Mouse (Mus musculus) macrophage (primary cell): ENCODE measurements around the gene Sorl1. TPM values are rescaled to one million over a fixed set of nuclear protein-coding genes. Genes with fewer than 3 reads are reported as not detected.

Experiments used
- H3K27ac ChIP-seq: fragments of 350-480 bp; formaldehyde crosslinking; 2 replicates; pipeline ENCODE4 v1.9.0; 2021
- H3K36me3 ChIP-seq: fragments of 350-480 bp; formaldehyde crosslinking; 2 replicates; pipeline ENCODE4 v1.9.0; 2021; ENCODE audit errors: inconsistent target
- H3K4me3 ChIP-seq: fragments of 350-480 bp; formaldehyde crosslinking; 2 replicates; pipeline ENCODE4 v1.9.0; 2021; ENCODE audit errors: inconsistent target
- H3K79me2 ChIP-seq: fragments of 350-480 bp; formaldehyde crosslinking; 2 replicates; pipeline ENCODE4 v1.9.0; 2021; ENCODE audit errors: inconsistent target
- WGBS: methylation state at CpG from one replicate; pipeline ENCODE4 v1.1.7; 2026; ENCODE audit warnings: inconsistent platforms; ENCODE audit not compliant: missing documents; 5-methylcytosine and 5-hydroxymethylcytosine counted together
- polyA plus RNA-seq: library from polyadenylated mRNA; stranded (reverse); fragments of 250-400 nt; gene quantifications from 3 replicates; pipeline ENCODE4 v1.2.4, GENCODE M21; 2018; ENCODE audit warnings: inconsistent platforms

The Sorl1 gene
- polyA plus RNA-seq, 1 experiment from 2014 or later, result 23.6 TPM

DNA sequence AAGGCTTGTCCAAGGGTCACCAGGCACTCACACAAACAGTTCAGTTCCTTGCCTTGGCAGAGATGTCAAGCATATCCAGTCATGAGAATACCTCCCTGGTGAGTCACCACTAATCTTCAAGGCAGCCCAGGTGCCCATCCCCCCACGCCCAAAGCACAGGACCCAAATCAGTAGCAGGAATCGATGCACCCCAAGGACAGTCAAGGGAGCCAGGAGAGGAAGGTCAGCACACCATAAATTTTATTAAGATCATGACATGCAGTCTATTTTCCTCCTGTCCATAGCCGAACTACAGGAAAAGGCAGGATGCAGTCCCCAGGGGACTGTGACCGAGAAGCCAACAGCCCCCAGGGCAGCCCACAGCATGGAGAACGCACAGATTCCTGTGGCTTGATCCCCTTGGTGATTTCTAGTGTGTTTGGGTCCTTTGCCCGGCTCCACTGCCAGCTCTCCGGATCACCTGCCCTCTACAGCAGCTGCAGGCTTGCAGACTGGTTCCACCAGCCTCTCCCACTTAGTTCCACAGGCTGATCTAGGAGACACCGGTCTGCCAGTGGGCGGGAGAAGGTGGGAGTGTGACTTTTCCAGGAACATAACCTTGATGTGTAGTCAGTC is 14.2 kb downstream of the Sorl1 start:
- Histone ChIP-seq H3K4me3 (no peak overlapping the region), H3K36me3 (no peaks in the 10 kb centered on the region; the same call in 1 of the 2 replicates), H3K27ac (no peak overlapping the region), H3K79me2 (peaks cover 21% of the 10 kb centered on the region; the same call in 1 of the 2 replicates)
- 92% methylated on average over 9 of the region's 9 CpGs for WGBS

DNA sequence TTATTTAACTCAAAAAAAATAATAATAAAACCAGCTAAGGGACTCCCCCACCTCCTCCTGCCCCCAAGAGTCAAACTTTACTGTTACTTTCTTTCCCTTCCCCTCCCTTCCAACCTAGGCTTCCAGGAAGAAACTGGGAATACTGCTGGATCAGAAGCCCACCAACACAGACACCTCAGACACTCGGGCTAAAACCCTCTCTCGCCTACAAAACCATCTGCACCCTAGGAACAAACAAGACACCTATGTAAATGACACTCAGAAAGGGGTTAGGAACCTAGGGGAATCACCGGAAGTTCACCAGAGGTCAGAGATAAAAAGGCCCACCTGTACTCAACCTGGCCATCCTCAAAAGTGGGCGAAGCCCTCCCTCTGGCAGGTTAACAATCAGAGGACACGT is 15.0 kb downstream of the Sorl1 start:
- H3K79me2 ChIP-seq, result peaks cover 21% of the 10 kb centered on the region; the same call in 1 of the 2 replicates
- no peak overlapping the region for H3K4me3 ChIP-seq
- H3K27ac ChIP-seq, result no peak overlapping the region
- WGBS, result 95% methylated on average over 5 of the region's 5 CpGs
- no peaks in the 10 kb centered on the region; the same call in 1 of the 2 replicates for H3K36me3 ChIP-seq

DNA sequence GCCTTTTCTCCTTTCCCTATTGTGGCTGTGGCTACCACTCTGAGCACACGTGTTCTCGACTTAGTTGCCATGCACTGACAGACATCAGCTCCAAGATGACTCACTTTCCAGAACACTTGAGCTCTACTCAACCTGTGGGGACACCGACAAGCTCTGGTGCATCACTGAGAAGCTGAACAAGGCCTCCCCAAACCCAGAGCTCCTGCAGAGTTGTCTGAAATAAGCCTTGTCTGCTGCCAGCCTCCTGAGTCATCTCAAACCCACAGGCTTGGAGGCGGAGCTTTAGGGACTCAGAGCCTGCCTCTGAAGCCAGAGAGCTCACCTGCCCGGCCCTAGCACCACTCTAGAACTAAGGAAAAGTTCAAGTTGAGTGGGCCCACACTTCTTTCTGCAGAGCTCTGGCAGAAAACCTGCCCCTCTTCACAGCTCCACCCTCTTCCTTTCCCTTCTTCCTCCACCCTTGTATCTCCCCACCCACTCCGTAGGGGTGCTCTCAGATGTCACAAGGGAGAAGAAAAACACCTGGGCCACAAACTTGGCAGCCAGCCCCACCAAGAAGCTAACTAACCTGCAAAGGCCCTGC is 15.6 kb downstream of the Sorl1 start:
- 38% methylated on average over 6 of the region's 6 CpGs for WGBS
- Histone ChIP-seq H3K36me3 (no peaks in the 10 kb centered on the region; the same call in 1 of the 2 replicates), H3K4me3 (no peak overlapping the region), H3K79me2 (peaks cover 21% of the 10 kb centered on the region; the same call in 1 of the 2 replicates), H3K27ac (no peak overlapping the region)

DNA sequence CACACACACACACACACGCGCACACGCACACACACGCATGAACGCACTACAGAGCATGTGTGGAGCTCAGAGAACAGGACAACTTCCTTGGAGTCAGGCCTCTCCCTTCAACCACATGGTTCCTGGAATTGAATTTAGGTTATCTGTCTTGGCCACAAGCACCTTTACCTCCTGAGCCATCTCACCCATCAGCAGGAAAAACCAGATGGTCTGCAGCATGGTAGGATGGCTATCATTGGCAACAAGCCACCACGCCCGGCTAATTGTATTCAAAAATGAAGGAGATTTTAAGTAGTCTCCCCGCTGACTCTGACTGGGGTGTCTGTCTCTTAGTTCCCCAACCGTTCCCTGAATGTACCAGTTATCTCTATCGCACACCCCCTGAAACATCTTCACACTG is 17.0 kb downstream of the Sorl1 start:
- H3K36me3 ChIP-seq, result no peaks in the 10 kb centered on the region; the same call in 1 of the 2 replicates
- peaks cover 10% of the 10 kb centered on the region; the same call in 1 of the 2 replicates for H3K79me2 ChIP-seq
- no peak overlapping the region for H3K4me3 ChIP-seq
- 97% methylated on average over 10 of the region's 10 CpGs for WGBS
- no peak overlapping the region for H3K27ac ChIP-seq

DNA sequence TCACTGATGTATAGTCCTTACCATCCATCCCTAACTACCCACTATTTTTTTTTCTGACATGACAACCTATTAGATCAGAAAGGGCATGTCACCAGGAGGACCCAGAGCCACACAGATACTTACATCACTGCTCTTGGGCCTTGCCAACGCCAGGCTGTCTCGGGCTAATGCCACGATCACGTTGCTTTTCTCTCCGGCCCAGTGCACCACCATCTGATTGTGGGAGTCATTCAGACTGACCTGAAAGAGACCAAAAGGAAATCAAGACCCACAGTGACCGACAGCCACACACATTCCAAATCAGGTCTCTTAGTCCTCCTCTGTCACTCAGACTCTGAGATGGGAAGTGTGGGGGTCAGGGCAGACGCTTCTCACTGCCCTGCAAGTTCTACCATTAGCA is 17.8 kb downstream of the Sorl1 start:
- no peaks in the 10 kb centered on the region; the same call in 1 of the 2 replicates for H3K36me3 ChIP-seq
- no peak overlapping the region for H3K27ac ChIP-seq
- H3K4me3 ChIP-seq, result no peak overlapping the region
- 86% methylated on average over 7 of the region's 7 CpGs for WGBS
- H3K79me2 ChIP-seq, result peaks cover 10% of the 10 kb centered on the region; the same call in 1 of the 2 replicates

DNA sequence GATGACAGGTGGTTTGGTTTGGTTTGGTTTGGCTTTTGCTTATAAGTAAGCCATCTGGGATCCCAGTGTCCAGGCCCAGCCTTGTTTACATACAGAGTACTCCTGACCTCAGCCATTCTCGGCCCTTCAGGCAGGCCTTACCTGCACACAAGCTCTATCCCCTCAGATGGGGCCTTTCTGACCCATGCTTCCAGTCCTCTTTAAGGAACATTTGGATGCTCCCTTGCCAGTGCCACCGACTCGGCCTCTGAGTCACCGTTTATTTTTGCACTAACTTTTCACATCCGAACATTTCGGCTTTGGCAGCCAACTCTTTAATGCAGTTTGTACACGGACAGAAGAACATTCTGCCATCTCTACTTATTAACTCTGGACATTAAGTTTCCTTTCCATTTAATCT is 20.6 kb downstream of the Sorl1 start:
- Histone ChIP-seq H3K36me3 (peaks cover 8% of the 10 kb centered on the region; the same call in 1 of the 2 replicates), H3K79me2 (peaks cover 5% of the 10 kb centered on the region; the same call in 1 of the 2 replicates), H3K27ac (no peak overlapping the region), H3K4me3 (no peak overlapping the region)
- 93% methylated on average over 6 of the region's 7 CpGs for WGBS

DNA sequence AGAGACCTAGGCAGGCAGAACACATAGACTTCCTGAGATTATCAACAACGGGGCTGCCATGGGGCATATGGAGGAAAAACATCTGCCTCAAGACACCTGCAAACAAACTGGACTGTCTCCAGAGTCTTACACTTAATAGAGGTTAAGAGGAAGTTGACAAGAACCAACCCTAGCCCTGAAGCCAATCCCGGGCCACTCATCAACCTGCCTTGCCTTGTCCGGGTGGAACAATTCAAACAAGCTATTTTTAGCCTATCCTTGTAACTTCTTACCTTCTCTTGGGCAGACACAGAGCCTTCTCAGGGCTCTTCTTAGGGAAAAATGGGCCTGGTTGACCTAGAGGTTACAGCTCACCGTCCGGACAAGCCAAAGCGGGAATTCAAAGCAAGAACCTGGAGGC is 22.1 kb downstream of the Sorl1 start:
- Histone ChIP-seq H3K36me3 (peaks cover 8% of the 10 kb centered on the region; the same call in 1 of the 2 replicates), H3K27ac (no peak overlapping the region), H3K4me3 (no peak overlapping the region), H3K79me2 (no peaks in the 10 kb centered on the region; the same call in 1 of the 2 replicates)
- WGBS, result 78% methylated on average over 4 of the region's 6 CpGs

DNA sequence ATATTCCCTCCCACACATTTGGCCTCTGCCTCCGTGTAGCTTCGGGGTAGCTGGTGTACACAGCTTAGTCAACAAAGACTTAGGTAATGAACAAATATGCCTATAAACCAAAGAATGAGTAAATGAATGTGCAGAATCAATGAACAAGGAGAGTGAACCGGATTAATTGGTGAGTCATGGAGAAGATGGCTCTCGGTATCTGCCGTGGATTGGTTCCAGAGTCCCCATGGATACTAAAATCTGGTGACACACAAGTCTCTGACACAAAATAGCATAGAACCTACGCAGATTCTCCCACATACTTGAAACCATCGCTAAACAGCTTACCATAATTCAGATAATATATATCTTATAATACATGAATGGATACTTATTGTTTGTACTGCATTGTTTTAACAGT is 22.8 kb downstream of the Sorl1 start:
- Histone ChIP-seq H3K27ac (no peak overlapping the region), H3K79me2 (no peaks in the 10 kb centered on the region; the same call in 1 of the 2 replicates), H3K36me3 (peaks cover 8% of the 10 kb centered on the region; the same call in 1 of the 2 replicates), H3K4me3 (no peak overlapping the region)
- WGBS, result 94% methylated on average over 7 of the region's 7 CpGs

DNA sequence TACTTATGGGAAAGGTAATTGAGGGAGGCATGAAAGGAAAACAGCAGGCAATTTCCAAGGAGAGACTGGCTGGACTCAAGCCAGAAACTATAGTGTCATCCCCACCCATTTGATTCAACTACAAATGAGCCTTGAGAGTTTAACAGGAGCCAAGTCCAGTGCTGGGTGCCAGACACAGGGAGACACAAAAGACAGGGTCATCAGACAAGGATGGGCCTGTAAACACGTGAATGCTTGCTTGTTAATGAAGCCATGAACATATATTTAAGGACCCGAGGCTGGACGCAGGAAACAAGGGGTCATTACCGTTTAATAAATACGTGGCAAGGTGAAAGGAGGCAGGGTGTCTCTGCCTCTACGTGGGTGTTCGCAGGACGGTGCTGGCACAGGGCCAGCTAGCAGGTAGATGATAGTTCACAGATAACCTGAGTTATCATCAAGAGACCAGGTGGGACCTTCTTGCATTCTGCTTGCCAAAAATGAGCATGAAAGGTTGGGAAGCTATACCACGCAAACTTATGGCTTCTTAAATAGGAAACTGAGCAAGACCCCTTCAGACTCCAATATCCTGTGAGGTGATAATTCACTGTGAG is 23.4 kb downstream of the Sorl1 start:
- Histone ChIP-seq H3K79me2 (no peaks in the 10 kb centered on the region; the same call in 1 of the 2 replicates), H3K4me3 (no peak overlapping the region), H3K36me3 (peaks cover 8% of the 10 kb centered on the region; the same call in 1 of the 2 replicates), H3K27ac (no peak overlapping the region)
- 97% methylated on average over 9 of the region's 9 CpGs for WGBS

DNA sequence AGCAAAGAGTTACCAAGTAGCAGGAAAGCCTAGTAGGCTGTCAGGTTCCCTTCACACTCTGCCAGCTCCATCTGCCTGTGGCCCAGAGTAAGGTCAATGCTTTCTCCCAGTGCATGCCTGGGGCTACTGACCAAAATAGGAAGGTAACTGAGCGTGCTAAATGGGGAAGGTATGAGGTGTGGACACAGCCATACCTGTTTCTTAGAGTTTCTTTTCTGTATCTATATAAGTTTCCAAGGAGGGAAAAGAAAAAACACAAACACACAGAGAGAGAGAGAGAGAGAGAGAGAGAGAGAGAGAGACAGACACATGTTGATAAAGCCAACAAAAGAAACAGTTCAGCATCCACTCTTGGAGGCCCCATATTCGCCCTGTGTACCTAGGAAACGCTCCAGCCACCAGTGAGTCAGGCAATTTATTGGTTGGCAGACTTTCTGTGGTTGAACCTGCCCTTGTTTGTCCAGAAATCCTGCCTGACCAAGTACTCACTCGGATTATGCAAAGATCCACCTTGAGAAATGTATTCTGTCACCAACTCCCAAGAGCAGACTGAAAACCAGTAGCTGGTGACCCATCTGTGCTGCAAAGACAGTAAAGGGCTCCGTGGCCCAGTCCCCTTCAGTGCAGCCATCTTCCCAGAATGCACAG is 25.5 kb downstream of the Sorl1 start:
- Histone ChIP-seq H3K79me2 (no peaks in the 10 kb centered on the region; the same call in 1 of the 2 replicates), H3K36me3 (peaks cover 8% of the 10 kb centered on the region; the same call in 1 of the 2 replicates), H3K4me3 (no peak overlapping the region), H3K27ac (no peak overlapping the region)
- 92% methylated on average over 5 of the region's 5 CpGs for WGBS

DNA sequence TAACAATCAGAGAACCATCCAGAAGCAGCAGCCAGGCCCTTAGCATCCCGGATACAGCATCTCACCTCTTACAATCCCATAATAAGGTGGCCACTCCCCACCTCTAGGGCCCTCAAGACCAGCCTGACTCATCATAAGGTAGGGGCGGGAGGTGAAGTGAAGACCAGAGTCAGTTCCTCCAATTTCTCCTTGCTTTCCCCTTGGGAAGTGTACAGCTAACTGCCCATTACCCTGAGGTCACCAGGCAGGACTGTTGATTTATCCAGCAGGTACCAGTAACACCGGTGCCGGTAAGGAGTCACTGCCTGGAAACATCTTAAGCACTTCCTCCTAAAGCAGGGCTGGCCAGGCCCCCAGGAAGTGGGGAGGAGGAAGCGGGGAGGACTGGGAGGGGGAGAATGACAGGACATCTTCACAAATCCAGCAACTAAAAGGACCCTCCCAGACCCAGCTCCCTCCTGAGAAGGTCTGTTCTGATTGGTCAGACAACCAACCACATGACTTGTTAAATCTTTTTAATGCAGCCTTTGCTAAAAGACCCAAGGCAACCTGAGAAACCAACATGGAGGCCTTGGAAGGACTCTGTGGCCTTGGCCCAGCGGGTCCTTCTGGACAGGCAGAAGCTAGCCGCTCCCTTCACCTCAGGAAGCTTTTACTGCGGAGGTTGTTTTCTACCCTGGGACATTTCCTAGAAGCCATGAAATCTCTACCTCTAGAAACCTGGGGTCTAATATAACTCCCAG is 26.2 kb downstream of the Sorl1 start:
- peaks cover 8% of the 10 kb centered on the region; the same call in 1 of the 2 replicates for H3K36me3 ChIP-seq
- no peaks in the 10 kb centered on the region; the same call in 1 of the 2 replicates for H3K79me2 ChIP-seq
- no peak overlapping the region for H3K27ac ChIP-seq
- WGBS, result 78% methylated on average over 7 of the region's 8 CpGs
- H3K4me3 ChIP-seq, result no peak overlapping the region

DNA sequence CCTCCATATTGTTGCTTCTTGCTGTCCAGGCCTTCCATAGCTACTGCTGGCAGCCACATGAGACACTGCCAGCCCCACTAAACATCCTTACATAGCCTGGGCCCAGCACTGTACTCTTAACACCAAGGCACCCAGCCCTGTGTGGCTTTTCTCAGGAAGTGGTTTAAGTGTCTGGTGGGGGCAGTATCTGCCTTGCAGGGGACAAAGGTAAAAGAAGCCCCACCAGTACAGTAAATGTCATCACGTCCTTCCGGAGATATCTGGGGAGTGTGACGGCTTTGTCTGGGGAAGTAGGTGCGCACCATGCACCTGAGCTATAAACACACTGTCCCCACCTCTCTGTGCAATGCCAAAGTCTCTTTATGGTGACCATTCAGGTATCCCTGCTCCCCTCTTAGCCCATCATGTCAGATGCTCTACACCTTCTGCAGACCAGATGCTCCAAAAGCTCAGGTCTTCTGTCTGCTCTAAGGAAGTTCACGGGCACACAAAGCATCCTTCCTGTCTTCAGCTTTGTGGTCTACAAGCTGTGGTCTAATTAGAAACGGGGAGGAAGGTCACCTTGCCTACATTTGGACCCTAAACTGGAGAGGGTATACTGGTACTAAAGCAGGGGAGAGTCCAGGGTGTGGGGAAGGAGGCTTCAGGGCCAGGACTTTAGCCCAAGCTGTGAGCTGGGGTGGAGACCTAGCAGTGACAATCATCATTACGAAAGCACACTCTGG is 26.9 kb downstream of the Sorl1 start:
- WGBS, result 61% methylated on average over 7 of the region's 7 CpGs
- Histone ChIP-seq H3K36me3 (peaks cover 8% of the 10 kb centered on the region; the same call in 1 of the 2 replicates), H3K79me2 (no peaks in the 10 kb centered on the region), H3K4me3 (no peak overlapping the region), H3K27ac (no peak overlapping the region)

DNA sequence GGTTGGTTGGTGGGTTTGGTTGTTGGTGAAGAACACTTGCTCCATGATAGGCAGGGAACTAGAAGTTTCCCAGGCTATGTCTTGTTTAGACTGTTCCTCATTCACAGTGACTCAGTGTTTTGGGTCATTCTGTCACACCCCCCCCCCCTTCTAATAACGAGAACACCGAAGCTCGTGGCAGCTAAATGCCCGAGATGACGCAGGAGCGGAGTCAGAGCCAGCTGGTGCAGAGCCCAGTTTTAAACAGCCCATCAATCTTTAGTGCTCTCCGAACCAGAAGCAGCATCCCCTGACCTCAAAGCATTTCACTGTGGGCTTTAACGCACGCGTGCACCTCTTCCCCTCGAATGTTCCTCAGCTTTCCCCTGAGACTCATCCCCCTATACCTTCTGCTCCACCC is 29.3 kb downstream of the Sorl1 start:
- Histone ChIP-seq H3K27ac (no peak overlapping the region), H3K36me3 (peaks cover 27% of the 10 kb centered on the region), H3K4me3 (no peak overlapping the region), H3K79me2 (no peaks in the 10 kb centered on the region)
- WGBS, result 10% methylated on average over 11 of the region's 11 CpGs
